Mouse (Mus musculus) lung, embryonic 16.5 days (tissue): ENCODE results near the gene Acoxl. TPM values are rescaled to one million over a fixed set of nuclear protein-coding genes. Genes with fewer than 3 reads are reported as not detected.

Source experiments
- ATAC-seq: fragments of 200-750 bp; cut with Nextera tagmentation; 2 replicates; pipeline ENCODE4 v1.8.0; 2017; ENCODE audit warnings: low read depth, mild to moderate bottlenecking, moderate library complexity
- H3K27ac ChIP-seq: fragments of 300-500 bp; sonication (generic); 2 replicates; pipeline ENCODE4 v1.5.1; 2014; ENCODE audit warnings: mild to moderate bottlenecking, control low read depth, low read length
- H3K27me3 ChIP-seq: fragments of 300-500 bp; sonication (generic); 2 replicates; pipeline ENCODE4 v1.6.1; 2014; ENCODE audit warnings: low read depth, low read length, mixed read lengths; ENCODE audit not compliant: control insufficient read depth, insufficient read depth
- H3K36me3 ChIP-seq: fragments of 300-500 bp; sonication (generic); 2 replicates; pipeline ENCODE4 v1.6.1; 2014; ENCODE audit warnings: low read length; ENCODE audit not compliant: control insufficient read depth, insufficient read depth
- H3K4me1 ChIP-seq: fragments of 300-500 bp; sonication (generic); replicated peaks from 2 replicates; pipeline ENCODE4 v1.6.1; 2014; ENCODE audit warnings: low read length, mixed read lengths; ENCODE audit not compliant: control insufficient read depth, insufficient read depth
- H3K4me2 ChIP-seq: fragments of 300-500 bp; sonication (generic); 2 replicates; pipeline ENCODE4 v1.6.1; 2014; ENCODE audit warnings: low read depth, low read length, control low read depth
- H3K4me3 ChIP-seq: fragments of 300-500 bp; sonication (generic); 2 replicates; pipeline ENCODE4 v1.5.1; 2014; ENCODE audit warnings: mild to moderate bottlenecking, low read length, control low read depth
- H3K9ac ChIP-seq: fragments of 300-500 bp; sonication (generic); 2 replicates; pipeline ENCODE4 v1.6.1; 2014; ENCODE audit warnings: low read length, control low read depth
- H3K9me3 ChIP-seq: fragments of 300-500 bp; sonication (generic); 2 replicates; pipeline ENCODE4 v1.6.1; 2016; ENCODE audit warnings: low read length; ENCODE audit not compliant: control insufficient read depth
- WGBS: fragments of 180-500 bp; shearing (Covaris S2); extraction: QIAGEN DNeasy Blood & Tissue Kit; methylation state at CpG from one replicate; pipeline ENCODE4 v1.1.7; 2014; 5-methylcytosine and 5-hydroxymethylcytosine counted together
- polyA plus RNA-seq: library from polyadenylated mRNA; unstranded; fragments of >200 nt; fragmentation: Nextera tagmentation; extraction: Ambion mirVana; gene quantifications from 2 replicates; pipeline ENCODE4 v1.2.1, GENCODE M21; 2015

Gene Acoxl
- polyA plus RNA-seq, 1 experiment from 2014 or later: 0.25 TPM

DNA sequence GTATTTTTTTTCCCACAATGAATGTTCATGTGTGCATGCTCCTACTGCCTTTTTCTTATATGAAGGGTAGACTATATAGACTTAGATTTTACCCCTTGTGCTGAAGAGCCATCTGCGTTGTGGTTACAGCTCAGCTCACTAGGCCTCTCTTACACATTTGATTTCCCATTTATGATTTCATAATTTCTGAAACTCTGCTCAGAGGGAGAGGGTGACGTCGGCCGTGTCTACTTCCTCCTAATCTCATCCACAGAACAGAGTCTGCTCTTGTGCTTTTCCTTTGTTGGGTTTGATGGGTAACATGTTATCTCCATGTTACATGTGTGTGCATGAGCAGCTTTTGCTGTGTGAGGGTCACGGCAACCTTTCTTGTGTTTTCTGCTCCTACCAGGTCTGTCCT is 219.2 kb downstream of the Acoxl start:
- Histone ChIP-seq H3K4me3 (no peak overlapping the region), H3K36me3 (no peaks in the 10 kb centered on the region), H3K27ac (no peak overlapping the region), H3K4me1 (0 out of 2 replicates have a peak, but pooled peaks cover 2% of the 10 kb centered on the region), H3K27me3 (no peaks in the 10 kb centered on the region), H3K9ac (no peak overlapping the region), H3K4me2 (no peak overlapping the region), H3K9me3 (no peaks in the 10 kb centered on the region)
- WGBS: 90% methylated on average over 5 of the region's 5 CpGs
- ATAC-seq: no peak

DNA sequence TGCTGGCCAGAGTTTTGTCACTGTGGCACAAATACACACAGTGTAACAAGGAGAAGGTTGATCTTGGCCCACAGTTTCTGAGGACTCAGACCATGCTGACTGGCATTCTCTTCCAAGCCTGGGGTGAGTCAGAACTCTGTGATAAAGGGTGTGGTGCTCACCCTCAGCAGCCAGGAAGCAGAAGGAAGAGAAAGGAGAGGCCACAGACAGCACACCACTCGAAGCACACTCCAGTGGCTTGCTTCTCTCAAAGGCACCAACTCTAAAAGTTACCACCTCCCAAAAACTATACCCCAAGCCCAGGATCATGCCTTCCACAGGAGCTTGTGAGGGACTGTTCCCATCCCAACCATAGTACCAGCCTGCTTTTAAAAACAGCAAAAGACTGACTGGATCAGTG is 220.0 kb downstream of the Acoxl start:
- Histone ChIP-seq H3K4me1 (0 out of 2 replicates have a peak, but pooled peaks cover 2% of the 10 kb centered on the region), H3K4me3 (no peak overlapping the region), H3K9ac (no peak overlapping the region), H3K27ac (no peak overlapping the region), H3K9me3 (no peaks in the 10 kb centered on the region), H3K27me3 (no peaks in the 10 kb centered on the region), H3K36me3 (no peaks in the 10 kb centered on the region), H3K4me2 (no peak overlapping the region)
- WGBS: 70% methylated on average over 1 of the region's 1 CpGs
- no peak for ATAC-seq

DNA sequence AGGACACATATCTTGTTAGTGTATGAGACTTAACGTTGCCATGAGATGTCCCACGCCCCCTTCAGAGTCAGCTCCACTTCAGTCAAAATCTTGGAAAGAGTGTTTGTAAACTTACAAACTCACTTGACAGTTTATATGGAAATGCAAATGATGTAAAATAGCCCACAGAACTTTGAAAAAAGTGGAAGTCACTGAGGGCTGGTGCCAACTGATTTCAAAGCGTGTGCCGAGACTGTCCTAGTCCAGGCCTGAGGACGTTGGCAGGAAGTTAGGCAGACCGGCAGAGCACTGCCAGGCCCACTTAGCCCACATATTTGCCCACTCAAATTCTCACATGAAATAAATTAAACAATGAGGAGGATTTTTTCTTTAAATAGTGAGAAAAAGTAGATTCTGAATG is 221.5 kb downstream of the Acoxl start:
- peak; percentile 59 for ATAC-seq
- H3K4me2 ChIP-seq: no peak overlapping the region
- peak overlapping the region; percentile 37; the same call in 1 of the 2 replicates for H3K27ac ChIP-seq
- no peak overlapping the region for H3K4me3 ChIP-seq
- H3K9me3 ChIP-seq: no peaks in the 10 kb centered on the region
- H3K27me3 ChIP-seq: no peaks in the 10 kb centered on the region
- no peaks in the 10 kb centered on the region for H3K36me3 ChIP-seq
- H3K9ac ChIP-seq: no peak overlapping the region
- WGBS: 28% methylated on average over 6 of the region's 6 CpGs
- 0 out of 2 replicates have a peak, but pooled peaks cover 2% of the 10 kb centered on the region for H3K4me1 ChIP-seq

DNA sequence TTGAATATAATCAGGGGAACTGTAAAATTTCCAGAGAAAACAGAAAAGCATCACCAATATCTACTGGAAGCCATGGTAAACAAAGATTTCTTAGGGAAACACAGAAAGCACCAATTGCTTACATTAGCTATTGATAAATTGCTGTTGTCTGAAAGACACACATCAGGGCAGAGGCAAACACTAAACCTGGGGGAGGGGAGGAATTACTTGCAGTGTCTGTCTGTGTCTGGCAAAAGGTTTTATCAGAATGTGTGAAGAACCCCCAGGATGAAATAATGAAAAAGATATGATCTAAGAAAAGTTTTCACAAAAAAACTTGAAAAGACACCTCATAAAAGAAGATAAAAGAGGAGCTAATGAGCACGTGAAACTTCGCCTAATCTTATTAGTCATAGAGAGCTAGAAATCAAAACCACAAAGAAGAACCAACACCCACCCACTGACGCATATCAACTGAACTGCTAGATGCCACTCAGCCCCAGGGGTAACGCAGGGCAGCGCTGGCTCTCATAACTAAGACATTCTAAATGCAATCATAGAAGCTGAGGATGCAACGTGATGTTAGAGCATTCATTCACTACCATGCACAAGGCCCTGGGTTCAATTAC is 222.1 kb downstream of the Acoxl start:
- Histone ChIP-seq H3K27ac (peak overlapping the region; percentile 17), H3K4me3 (no peak overlapping the region), H3K4me2 (no peak overlapping the region), H3K9me3 (no peaks in the 10 kb centered on the region), H3K36me3 (no peaks in the 10 kb centered on the region), H3K9ac (no peak overlapping the region), H3K27me3 (no peaks in the 10 kb centered on the region), H3K4me1 (0 out of 2 replicates have a peak, but pooled peaks cover 2% of the 10 kb centered on the region)
- peak; percentile 20; the same call in 1 of the 2 replicates for ATAC-seq
- WGBS: 40% methylated on average over 6 of the region's 6 CpGs

DNA sequence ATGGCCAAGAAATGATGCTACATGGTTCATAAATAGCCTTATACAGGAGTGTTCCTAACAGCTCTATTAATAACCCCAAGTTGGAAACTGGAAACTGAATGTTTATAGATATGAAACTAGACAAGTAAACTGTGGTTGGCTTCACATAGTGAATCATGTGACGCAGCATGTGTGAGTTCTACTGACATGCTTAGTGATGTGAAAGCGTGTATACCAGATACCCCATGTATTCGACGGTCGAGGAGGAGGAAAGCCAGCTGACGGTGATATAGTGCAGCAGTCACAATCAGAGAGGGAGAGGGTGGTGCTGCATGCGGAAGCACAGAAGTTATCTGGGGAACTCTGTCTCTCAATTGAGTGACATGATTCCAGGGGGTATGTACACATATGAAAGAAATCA is 222.8 kb downstream of the Acoxl start:
- 43% methylated on average over 7 of the region's 7 CpGs for WGBS
- no peaks in the 10 kb centered on the region for H3K36me3 ChIP-seq
- H3K4me2 ChIP-seq: no peak overlapping the region
- no peaks in the 10 kb centered on the region for H3K9me3 ChIP-seq
- no peak overlapping the region for H3K9ac ChIP-seq
- 0 out of 2 replicates have a peak, but pooled peaks cover 2% of the 10 kb centered on the region for H3K4me1 ChIP-seq
- H3K27ac ChIP-seq: no peak overlapping the region
- no peaks in the 10 kb centered on the region for H3K27me3 ChIP-seq
- H3K4me3 ChIP-seq: no peak overlapping the region
- peak; percentile 86 for ATAC-seq

DNA sequence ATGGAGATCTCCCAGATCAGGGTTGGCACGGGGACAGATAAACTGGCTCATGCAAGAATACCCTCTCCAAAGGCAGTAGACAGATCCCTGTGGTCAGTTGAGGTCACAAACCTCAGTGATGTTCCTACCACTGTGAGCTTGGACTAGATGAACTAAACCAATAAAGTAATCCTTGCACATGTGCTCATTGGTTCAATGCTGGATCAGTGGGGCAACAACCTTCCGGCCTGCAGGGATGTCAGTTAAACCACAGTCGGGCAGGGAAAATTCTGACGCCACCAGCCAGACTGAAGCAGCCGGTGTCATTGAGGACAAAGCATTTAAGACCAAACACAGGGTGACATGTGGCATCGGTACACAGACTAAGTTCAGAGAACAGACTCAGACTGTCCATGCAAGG is 224.1 kb downstream of the Acoxl start:
- WGBS: 88% methylated on average over 6 of the region's 6 CpGs
- Histone ChIP-seq H3K9me3 (no peaks in the 10 kb centered on the region), H3K9ac (no peak overlapping the region), H3K4me2 (no peak overlapping the region), H3K27me3 (no peaks in the 10 kb centered on the region), H3K4me1 (0 out of 2 replicates have a peak, but pooled peaks cover 2% of the 10 kb centered on the region), H3K36me3 (no peaks in the 10 kb centered on the region), H3K4me3 (no peak overlapping the region), H3K27ac (no peak overlapping the region)
- no peak for ATAC-seq

DNA sequence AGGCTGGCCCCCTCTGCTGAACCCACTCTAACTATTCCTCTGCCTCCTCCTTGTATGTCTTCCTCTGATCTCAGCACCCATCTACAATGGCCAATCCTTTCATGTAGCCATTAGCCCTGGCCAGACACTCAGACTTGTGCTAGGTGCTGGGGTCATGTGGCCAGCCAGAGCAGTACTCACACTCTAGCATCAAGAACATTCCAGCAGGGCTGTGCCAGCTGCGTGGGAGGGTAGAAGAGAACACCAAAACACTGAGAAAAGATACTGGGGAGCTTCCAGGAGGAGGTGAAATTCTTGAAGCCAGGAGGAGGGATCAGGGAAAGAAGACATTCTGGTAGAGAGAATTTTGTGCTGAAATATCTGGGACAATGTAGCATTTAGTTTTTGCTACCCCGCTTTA is 226.3 kb downstream of the Acoxl start:
- H3K4me3 ChIP-seq: no peak overlapping the region
- H3K36me3 ChIP-seq: no peaks in the 10 kb centered on the region
- H3K4me1 ChIP-seq: 0 out of 2 replicates have a peak, but pooled peaks cover 2% of the 10 kb centered on the region
- no peak for ATAC-seq
- WGBS: 90% methylated on average over 2 of the region's 2 CpGs
- no peaks in the 10 kb centered on the region for H3K9me3 ChIP-seq
- no peaks in the 10 kb centered on the region for H3K27me3 ChIP-seq
- H3K27ac ChIP-seq: no peak overlapping the region
- no peak overlapping the region for H3K9ac ChIP-seq
- H3K4me2 ChIP-seq: no peak overlapping the region

DNA sequence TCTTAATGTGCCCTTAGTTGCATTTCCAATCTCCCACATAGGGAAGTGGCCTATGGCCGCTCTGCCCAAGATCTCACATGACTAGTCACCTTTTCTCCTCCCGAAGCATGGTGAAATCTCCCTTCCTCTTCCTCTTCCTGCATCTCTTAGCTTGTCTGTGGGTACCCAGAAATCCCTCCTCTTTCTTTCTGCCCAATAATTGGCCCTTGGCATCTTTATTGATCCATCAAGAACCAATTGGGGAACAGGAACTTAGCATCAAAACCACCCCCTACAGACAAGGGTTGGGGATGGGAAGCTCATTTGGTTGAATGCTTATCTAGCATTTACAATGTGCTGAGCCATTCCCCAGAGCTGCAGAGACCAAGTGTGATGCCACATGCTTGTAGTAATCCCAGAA is 226.9 kb downstream of the Acoxl start:
- Histone ChIP-seq H3K27ac (no peak overlapping the region), H3K4me1 (no peaks in the 10 kb centered on the region), H3K36me3 (no peaks in the 10 kb centered on the region), H3K4me2 (no peak overlapping the region), H3K4me3 (no peak overlapping the region), H3K9me3 (no peaks in the 10 kb centered on the region), H3K27me3 (no peaks in the 10 kb centered on the region), H3K9ac (no peak overlapping the region)
- ATAC-seq: no peak
- 85% methylated on average over 2 of the region's 2 CpGs for WGBS

DNA sequence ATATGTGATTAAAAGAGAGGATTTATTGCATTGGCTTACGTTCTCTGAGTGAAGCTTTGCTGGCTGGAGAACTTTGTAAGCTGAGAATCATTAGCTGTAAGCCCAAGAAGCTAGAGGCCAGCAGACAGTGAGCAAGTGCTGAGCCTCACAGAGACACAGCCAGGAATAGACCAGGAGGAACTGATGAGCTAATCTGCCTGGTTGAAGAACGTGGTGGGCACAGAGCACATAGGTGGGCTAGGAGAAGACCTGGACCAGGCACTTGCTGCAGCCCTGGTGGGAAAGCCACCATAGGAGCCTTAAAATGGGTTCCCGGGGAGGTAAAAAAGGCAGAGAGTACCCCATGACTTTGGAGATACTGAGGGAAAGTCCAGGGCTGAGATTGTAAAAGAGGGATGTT is 228.5 kb downstream of the Acoxl start:
- H3K9me3 ChIP-seq: no peaks in the 10 kb centered on the region
- no peaks in the 10 kb centered on the region for H3K4me1 ChIP-seq
- H3K27ac ChIP-seq: no peak overlapping the region
- no peaks in the 10 kb centered on the region for H3K36me3 ChIP-seq
- no peak overlapping the region for H3K4me2 ChIP-seq
- H3K27me3 ChIP-seq: no peaks in the 10 kb centered on the region
- H3K4me3 ChIP-seq: no peak overlapping the region
- no peak overlapping the region for H3K9ac ChIP-seq
- no peak for ATAC-seq
- 71% methylated on average over 3 of the region's 3 CpGs for WGBS
